Mouse (Mus musculus): ENCODE results near the gene Hoxb7. TPM values are rescaled to one million over a fixed set of nuclear protein-coding genes. Genes with fewer than 3 reads are reported as not detected.

The Hoxb7 gene
- total RNA-seq, 4 experiments from 2014 or later, result not detected

DNA sequence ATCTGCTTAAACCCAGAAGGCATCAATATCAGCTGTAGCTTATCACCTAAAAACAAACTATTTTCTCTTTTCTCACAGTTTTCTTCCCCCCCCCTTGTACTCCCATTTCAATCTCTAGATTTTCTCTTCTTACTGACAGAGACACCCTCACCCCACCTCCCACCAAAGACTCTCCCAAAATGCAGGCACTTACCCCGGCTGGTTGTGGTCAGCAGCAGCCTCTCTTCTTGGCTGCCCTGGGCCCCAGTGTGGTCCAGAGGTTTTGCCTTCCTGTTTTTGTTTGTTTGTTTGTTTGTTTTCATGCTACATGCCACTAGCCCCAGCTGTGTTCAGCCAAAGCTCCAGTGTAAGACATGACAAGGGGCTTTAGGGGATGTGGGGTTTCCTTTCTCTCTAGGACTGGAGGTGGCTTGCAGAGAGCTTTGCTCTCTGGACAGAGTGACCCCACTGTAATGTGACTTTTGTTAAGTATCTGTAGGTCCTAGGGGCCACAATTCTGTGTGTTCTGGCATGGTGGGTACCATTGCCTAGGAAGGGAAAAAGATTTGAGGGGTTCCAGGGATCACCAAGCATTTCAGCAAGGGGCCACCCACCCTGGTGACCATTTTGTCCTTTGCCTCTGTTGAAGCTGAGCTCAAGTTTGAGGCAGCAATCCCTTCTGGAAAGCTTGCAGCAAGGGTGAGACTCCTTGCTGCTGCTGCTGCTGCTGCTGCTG lies 18.2 kb upstream of the Hoxb7 start:
- DNase-seq (ENCODE audit: low spot score in 2 of 2), result no peak

DNA sequence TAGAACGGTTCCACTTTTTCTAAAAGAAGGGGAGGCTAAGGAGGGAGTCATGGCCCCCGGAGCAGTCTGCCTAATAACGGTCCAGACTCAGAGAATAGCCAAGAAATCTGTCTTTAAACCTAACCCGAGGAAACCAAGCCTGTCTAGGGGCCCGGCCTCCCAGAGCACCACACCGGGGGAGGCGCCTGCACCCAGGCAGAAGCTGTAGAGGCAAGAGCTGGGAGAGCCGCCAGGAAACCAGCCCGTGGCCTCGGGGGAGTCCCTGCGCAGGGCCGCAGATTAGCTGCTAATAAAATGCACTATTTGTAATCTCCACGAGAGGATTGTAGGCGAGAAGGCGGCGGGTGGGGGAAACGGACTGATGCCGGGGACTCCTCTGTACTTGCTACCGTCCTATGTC lies 16.6 kb upstream of the Hoxb7 start:
- no peak for DNase-seq (ENCODE audit: low spot score in 2 of 2)

DNA sequence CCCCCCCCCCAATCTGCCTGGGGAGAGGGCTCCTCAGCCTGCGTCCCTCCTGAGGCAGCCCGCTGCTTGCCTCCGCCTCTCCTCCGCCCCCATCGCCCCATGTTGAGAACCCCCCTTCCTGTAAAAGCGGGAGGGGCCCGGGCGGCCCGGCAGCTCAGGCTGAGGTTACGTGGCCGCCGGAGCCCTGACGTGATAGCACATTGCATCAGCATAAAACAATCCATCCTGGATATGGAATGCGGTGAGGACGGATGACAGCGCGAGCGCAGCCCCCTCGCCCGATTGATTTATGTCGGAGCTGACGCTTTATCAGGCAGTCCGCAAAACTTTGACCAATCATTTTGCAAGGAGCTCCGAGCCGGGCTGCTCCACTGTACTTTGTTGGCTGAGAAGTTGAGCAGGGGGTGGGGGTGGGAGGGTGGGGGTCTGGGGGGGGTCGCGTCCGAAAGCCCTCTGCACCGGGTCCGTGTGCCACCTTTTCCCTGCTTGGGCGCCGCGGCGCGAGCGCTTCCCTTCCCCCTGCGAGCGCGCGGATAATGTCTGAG lies 15.4 kb upstream of the Hoxb7 start, which contains the start of gene Hoxb9:
Gene Hoxb9, plus strand, starts transcription at position 462 of the 545 bp plus-strand sequence.
- DNase-seq (ENCODE audit: low spot score in 2 of 2), result no peak

DNA sequence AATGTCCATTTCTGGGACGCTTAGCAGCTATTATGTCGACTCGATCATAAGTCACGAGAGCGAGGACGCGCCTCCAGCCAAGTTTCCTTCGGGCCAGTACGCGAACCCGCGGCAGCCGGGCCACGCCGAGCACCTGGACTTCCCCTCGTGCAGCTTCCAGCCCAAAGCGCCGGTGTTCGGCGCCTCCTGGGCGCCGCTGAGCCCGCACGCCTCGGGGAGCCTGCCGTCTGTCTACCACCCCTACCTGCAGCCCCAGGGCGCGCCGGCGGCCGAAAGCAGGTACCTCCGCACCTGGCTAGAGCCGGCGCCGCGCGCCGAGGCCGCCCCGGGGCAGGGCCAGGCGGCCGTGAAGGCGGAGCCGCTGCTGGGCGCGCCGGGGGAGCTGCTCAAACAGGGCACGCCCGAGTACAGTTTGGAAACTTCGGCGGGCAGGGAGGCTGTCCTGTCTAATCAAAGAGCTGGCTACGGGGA lies 14.8 kb upstream of the Hoxb7 start:
- DNase-seq (ENCODE audit: low spot score in 2 of 2), result no peak

DNA sequence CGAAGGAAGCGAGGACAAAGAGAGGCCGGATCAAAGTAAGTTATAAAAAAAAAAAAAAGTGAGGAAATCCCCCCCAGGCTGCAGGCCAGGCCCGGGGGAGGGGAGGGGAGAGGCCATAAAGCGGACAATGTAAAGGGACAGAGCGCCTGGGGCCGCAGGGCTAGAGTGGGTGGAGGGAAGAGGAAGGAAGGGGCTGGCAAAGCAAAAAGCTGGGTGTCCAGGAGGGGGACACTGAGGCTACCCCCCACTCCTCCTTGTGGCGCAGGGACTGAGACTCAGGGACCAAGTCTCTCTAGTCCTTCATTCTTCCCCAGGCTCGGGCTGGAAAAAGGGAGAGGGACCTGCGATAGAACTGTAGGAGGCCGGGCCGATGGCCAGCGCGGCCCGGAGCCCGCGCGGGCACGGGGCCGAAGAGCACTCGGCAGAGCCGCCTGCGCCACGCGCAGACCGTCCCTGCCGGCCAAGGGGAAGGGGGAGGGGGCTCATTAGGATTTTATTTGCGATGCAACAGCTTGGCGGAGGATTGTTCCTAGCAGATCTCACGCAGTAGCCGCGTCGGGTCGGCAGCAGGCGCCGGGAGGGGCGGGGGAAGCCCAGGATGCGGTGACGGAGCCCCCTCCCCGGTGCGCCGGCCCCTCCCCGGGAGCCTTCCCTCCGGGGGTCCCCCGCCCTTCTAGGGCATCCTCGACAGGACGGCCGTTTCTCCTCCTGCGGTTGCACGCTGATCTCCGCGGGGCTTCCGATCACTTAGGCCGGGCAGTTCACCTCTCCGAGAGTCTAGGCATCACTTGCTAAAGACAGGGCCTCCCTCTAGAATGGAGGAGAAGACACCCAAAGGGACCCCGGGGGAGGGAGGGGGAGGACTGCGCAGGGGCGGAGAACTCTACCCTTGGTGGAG lies 14.2 kb upstream of the Hoxb7 start:
- no peak for DNase-seq (ENCODE audit: low spot score in 2 of 2)

DNA sequence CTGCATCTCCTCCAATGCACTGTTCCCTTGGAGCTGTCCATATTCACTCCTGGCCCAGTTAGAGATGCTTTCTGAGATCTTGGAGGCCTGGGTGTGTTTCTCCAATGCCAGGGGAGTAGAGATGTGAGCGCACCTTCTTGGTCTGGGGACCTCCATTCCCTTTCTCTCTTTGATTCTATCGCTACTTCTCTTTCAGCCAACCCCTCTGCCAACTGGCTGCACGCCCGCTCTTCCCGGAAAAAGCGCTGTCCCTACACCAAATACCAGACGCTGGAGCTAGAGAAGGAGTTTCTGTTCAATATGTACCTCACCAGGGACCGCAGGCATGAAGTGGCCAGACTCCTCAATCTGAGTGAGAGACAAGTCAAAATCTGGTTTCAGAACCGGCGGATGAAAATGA lies 12.0 kb upstream of the Hoxb7 start:
- no peak for DNase-seq (ENCODE audit: low spot score in 2 of 2)

DNA sequence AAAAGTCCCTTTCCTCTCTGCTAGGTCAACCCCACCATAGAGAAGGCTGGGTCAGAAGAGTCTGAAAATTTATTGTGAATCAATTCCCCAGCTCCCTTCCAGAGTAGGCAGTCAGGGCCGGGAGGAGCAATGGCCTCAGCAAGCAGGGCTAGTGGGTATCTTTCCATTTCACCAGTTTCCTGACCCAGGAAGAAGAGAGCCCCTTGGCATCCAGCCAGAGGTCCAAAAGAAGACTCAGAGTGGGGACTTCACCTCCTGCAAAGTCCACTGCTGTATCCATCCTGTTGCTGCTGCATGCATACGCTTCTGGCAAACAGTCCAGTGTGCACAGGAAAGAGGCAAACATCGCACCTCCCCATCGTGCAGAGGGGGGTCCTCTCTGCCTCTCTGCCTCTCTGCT lies 10.5 kb upstream of the Hoxb7 start:
- no peak for DNase-seq (ENCODE audit: low spot score in 2 of 2)

DNA sequence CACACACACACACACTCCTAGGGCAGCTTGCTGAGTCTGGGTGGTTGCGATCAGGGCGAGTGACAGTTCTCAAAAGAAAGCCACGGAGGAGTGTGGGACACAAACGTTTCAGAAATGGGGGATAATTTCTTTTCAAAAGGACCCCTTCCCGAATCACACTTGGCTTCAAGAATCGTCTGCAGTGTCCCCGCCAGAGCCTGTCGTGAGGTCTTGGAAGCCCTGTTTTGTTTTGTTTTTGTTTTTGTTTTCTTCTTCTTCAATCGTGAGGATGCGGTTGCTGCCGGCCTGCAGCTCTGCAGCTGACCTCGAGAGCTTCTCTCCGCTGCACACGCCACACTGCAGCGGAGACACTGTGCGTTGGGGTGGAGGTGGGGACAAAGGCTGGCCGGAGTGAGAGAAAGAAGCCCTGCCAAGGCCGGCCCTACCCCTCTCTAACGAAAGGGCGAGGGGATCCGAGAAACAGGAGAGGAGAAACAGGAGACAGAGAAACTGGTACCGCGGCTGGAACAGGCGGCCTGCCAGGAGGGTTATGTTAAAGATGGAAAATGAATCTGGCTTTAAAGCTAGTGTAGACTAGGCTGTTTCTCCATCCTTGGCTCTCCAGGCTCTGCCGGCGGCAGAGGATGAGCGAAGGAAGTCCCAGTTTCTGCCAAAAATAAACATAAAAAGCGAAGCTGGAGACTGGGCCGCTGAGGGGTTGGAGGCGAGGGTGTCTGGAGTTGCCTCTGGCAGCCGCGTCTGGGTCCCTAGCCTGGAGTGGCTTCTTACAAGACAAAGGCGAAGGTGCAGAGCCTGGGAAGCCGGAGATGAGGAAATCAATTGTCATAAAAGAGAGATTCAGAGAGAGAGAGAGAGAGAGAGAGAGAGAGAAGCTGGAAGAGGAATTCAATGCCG lies 9.0 kb upstream of the Hoxb7 start:
- DNase-seq (ENCODE audit: low spot score in 2 of 2), result no peak

DNA sequence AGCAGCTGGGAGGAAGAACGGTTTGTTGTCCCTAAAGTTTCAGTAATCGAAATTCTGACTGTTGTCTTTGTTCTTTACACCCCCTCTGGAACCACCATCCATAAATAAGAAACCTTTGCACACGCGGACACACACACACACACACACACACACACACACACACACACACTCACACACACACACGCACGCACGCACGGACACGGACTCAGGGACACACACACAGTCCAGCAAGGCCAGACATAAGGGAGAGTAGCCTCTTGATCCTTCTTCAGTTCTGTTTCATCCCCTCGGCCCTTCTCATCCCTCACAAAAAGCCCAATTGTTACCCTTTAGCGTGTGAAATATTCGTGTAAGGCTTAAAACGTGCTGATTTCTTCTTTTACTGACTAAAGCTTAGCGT lies 8.1 kb upstream of the Hoxb7 start:
- no peak for DNase-seq (ENCODE audit: low spot score in 2 of 2)

DNA sequence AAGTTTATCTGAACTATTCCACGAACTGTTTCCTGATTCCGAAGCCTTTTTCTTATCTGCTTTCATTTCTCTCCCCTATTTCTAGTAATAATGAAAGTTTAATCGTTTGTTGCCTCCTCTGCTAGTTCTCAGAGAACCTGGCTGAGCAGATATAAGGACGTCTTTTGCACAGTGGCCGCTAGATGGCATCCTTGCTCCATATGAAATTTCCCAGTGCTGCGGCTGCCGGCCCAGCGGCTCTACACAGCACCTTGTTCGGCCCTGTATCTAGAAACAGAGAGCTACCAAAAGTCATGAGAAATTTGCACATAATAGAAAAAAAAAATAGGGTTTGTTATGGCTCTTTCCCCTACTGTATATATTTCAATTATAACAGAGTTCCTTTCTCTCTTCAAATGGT lies 7.7 kb upstream of the Hoxb7 start:
- DNase-seq (ENCODE audit: low spot score in 2 of 2), result peak; percentile 43 to 84

DNA sequence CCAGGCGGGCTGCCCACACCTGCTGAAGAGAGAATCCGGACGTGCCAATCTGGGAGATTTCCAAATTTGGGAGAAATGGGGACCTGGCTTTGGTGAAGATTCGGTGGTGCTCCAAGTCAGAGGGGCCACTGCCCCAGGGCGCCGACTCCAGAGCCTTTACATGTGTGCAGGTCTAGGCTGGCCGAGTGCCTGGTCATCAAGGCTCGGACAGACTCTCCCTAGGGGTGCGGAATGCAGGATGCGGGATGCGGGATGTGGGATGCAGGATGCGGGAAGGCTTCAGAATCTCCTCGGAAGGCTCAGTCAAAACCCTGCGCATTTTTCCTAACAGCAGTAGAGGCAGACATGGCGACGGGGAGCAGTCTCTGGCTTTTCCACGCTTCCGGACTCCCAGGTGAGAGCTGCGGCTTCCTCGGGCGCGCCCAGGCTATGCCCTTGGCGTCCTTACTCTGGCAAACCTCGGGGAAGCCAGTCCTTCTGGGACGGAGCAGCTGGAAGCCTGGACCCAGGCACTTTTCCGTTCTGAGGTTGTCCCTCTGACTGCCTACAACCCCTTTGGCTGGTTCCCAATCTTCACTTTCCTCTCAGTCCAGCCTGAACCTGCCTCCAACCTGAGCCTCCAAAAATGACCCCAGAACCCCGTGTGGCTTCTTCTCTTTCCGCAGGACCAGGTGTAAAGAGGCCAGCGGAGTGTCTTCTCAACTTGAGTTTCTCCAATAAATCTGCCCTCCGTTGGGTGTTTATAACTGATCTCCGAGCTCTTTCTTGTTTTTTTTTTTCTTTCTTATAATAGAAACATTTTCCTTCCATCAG lies 6.8 kb upstream of the Hoxb7 start:
- no peak for DNase-seq (ENCODE audit: low spot score in 2 of 2)

DNA sequence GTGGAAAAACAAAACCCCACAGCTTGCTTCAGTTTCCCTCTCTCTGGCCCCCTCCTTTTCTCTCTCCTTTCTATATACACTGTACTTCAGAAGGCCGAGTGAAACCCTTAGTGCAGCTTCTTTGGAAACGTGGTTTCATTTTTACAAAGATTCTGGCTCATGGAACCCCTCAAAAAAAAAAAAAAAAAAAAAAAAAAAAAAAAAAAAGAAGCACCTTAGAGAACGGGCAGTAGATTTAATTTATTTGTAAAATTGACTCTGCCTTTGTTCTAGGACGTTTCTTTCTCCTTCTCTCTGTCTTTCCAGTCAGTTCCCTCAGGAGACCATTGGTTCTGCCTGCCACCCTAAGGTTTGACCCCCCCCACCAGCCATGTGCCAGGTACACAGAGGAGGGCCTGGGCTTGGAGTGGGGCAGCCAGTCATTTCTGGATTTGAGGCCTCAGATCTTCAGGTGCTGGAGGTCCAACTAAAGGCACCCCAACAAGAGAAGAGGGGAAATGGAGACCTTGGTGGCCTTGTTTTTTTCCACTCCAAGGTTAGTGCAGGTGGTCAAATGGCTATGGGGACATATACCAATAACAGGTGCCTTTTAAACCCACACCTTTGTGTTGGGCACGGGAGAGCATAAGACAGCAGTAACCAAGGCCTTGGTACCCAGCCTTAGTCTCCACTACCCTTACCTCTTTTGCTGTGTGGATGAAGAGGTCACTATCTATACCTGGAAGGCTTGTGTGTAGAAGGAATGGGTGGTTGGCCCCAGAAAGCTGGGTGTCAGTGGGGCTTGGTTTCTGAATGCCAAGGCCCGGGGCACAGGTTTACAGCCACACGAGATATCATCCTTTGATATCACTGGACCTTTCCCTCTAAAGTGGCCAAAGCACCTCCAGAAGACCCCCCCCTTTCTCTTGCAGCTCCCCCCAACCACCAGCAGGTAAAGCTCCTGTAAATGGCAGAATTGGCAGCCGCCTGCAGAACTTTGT lies 5.7 kb upstream of the Hoxb7 start:
- DNase-seq (ENCODE audit: low spot score in 2 of 2), result no peak

DNA sequence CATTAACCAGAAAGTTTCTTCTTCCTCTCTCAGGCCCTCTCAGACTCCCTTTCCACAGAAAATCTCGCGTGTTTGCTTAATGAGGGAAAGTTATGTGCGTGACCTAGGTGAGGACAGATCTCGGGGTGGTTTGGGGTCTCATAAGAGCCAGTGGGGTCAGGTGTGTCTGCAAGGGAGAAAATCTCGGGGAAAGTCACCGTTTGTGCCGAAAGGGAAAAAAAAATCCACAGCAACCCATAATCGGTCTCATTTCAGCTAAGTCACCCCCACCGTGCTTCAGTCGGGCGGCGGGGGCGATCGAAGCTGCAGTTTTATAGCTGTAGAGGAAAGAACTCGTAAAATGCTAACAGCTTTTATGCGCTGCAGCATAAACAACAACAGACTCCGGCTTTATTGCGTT lies 5.0 kb upstream of the Hoxb7 start:
- no peak for DNase-seq (ENCODE audit: low spot score in 2 of 2)

DNA sequence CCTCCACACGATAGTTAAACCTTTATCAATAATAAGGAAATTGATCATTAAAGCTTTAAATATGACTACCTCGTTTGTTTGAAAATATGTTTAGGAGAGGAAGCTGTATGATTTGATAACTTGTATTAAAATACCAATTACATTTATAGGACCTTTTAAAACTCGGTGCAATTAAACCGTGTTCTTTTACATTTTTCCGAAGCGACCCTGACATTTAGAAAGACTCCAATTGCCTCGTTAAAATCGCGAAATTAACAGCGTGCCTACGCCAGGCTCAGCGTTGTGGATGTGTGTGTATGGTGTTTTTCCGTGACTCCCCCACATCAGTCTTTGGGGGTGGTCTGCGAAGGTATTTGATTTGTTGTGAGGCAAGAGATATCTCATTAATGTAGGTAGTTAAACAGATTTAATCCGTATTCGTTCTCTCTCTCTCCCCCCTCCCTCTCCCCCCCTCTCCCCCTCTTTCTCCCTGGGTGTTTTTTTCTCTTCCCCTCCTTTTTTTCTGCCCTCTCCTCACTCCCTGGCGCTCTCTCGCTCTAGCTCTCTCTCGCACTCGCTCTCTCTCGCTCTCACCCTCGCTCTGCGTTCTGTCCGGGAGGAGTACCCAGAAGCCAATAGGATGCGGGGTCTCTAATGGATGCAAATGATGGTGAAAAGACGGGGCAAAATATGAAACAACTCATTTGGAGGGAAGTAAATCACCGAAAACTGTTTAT lies 4.4 kb upstream of the Hoxb7 start, which contains the start of gene Hoxb8:
Gene Hoxb8, plus strand, starts transcription at position 51 of the 716 bp plus-strand sequence.
- DNase-seq (ENCODE audit: low spot score in 2 of 2), result no peak

DNA sequence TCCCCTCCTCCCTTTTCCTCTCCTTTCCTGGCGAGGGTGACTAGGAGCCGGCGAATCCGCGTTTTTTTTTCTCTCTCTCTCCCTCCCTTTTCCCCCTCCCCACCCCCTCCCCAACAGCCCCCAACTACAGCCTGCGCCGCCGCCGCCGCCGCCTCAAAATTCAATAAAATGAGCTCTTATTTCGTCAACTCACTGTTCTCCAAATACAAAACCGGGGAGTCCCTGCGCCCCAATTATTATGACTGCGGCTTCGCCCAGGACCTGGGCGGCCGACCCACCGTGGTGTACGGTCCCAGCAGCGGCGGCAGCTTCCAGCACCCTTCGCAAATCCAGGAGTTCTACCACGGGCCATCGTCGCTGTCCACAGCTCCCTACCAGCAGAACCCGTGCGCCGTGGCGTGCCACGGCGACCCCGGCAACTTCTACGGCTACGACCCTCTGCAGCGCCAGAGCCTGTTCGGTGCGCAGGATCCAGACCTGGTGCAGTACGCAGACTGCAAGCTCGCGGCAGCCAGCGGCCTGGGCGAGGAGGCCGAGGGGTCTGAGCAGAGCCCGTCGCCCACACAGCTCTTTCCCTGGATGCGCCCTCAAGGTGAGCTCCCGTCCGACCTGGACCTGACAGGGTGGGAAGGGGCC lies 3.5 kb upstream of the Hoxb7 start:
- DNase-seq (ENCODE audit: low spot score in 2 of 2), result no peak

DNA sequence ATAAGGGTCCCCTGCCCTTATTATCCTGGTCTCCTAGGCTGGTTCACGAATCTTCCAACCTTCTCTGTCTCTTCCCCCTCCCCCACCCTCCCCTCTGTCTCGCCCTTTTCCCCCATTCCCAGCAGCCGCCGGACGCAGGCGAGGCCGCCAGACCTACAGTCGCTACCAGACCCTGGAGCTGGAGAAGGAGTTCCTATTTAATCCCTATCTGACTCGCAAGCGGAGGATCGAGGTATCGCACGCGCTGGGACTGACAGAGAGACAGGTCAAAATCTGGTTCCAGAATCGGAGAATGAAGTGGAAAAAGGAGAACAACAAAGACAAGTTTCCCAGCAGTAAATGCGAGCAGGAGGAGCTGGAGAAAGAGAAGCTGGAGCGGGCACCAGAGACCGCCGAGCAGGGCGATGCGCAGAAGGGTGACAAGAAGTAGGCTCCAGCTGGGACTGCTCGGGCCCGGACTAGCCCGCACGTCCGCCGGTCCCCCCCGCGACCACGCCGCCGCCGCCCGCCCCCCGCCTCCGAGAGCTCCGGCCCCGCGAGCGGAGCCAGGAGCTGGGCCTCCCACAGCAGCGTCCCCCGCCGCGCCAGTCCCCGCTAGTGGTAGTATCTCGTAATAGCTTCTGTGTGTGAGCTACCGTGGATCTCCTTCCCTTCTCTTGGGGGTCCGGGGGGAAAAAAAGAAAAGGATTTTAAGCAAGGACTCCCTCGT lies 2.2 kb upstream of the Hoxb7 start:
- no peak for DNase-seq (ENCODE audit: low spot score in 2 of 2)

Data from layer of hippocampus, adult 8-10 months (tissue).